Mouse (Mus musculus) lung, adult 2 months (tissue): ENCODE measurements at regions not wholly inside any gene's neighbourhood (a gene's known extent, or its start where the extent isn't known, plus 50 kb on each side); places are given as distances from the start of the nearest gene placed in this dataset.

ENCODE experiments used
- DNase-seq: peaks from one replicate; pipeline ENCODE4 v3.0.0; 2022
- H3K4me1 ChIP-seq: fragments of 200-500 bp; 2 replicates; pipeline ENCODE4 v1.6.1; 2011; ENCODE audit warnings: low read length; ENCODE audit not compliant: control insufficient read depth, insufficient read depth
- H3K4me3 ChIP-seq: fragments of 200-500 bp; replicated peaks from 2 replicates; pipeline ENCODE3; 2011; ENCODE audit warnings: low read depth, mild to moderate bottlenecking, control low read depth, low read length; ENCODE audit errors: extremely low read depth
- CTCF ChIP-seq: fragments of 200-500 bp; IDR thresholded peaks from 2 replicates; pipeline ENCODE4 v1.5.1; 2011; ENCODE audit warnings: mild to moderate bottlenecking, low read length, control low read depth; ENCODE audit not compliant: insufficient read depth
- POLR2A ChIP-seq: fragments of 200-500 bp; IDR thresholded peaks from 2 replicates; pipeline ENCODE4 v1.6.1; 2011; ENCODE audit warnings: low read depth, mild to moderate bottlenecking, control low read depth, low read length, borderline replicate concordance; ENCODE audit errors: extremely low read depth
- WGBS: fragments of 180-500 bp; shearing (Covaris S2); methylation state at CpG from one replicate; pipeline ENCODE4 v1.1.7; 2018; 5-methylcytosine and 5-hydroxymethylcytosine counted together

DNA sequence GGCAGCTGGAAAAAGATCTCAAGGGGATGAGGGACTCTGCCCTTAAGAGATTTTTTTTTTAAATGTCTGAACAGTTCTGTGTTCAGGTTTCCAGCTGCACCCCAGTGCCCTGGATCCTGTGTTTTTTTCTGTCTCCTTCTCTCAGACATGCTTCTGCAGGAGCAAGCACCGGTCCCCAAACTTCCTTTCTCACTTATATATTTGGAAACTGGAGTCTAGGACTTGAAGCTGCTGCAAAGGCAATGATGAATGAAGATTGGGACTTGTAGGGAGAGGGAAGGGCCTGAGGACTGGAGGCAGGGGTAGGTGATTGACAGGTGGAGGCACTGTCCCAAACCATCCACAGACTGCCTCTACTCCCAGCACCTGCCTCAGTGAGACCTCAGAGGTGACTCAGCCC lies 255.5 kb upstream of the Cdh5 start:
- H3K4me1 ChIP-seq = no peaks in the 10 kb centered on the region
- no peak for TF ChIP-seq POLR2A
- no peak for DNase-seq
- 64% methylated on average over 1 of the region's 1 CpGs for WGBS
- H3K4me3 ChIP-seq = no peak overlapping the region

DNA sequence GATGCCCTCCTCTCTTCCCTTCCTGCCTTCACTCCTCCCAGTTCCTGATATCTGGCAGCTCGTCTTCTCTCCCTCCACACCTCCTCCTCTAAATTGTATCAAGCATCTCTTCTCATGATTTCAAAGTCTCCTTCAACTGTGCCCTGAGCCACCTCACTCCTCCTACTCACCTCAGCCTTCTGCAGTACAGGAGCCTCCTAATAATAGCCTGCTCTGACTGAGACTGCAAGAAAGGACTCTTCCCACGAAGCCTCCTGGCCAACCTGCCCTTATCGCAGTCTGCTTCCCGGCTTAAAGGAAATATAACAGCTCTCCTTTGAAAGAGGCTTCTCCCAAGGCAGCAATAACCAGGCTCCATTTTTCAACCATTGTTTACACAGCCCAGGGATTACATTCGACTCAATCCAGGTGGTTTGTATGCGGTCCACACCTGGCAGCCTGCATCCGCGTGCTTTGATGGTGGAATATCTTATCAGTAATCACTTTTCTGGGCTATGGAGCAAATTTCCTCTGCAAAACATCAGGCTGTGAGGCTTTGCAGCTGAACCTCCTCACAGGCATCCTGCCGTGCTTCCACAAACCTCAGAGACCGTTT lies 254.9 kb upstream of the Cdh5 start:
- no peak for DNase-seq
- 21% methylated on average over 10 of the region's 10 CpGs for WGBS

DNA sequence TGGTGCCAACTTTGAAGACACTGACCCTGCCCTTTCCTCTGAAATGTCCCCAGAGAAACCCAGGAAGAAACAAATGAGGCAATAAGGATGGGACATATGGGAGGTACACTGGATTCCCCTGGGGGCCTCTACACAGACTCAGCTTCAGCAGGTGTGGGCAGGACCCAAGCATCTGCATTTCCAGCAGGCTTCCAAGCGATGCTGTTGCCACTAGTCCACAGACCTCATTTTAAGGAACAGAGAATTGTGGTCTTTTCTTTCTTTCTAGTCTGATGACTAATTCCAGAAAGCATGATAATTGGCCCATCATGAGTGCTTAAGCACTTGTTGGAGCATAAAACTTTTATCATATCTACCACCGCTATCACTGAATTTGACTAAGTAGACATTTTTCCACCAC lies 251.6 kb upstream of the Cdh5 start:
- 97% methylated on average over 2 of the region's 2 CpGs for WGBS
- no peak for DNase-seq
- H3K4me3 ChIP-seq = no peak overlapping the region
- no peak for TF ChIP-seq POLR2A
- no peak for TF ChIP-seq CTCF
- no peaks in the 10 kb centered on the region for H3K4me1 ChIP-seq

More for the DNA sequence above, 254.9 kb upstream of the Cdh5 start:
- Histone ChIP-seq H3K4me3 (no peak overlapping the region), H3K4me1 (no peaks in the 10 kb centered on the region)
- no peak for TF ChIP-seq POLR2A
- no peak for TF ChIP-seq CTCF

DNA sequence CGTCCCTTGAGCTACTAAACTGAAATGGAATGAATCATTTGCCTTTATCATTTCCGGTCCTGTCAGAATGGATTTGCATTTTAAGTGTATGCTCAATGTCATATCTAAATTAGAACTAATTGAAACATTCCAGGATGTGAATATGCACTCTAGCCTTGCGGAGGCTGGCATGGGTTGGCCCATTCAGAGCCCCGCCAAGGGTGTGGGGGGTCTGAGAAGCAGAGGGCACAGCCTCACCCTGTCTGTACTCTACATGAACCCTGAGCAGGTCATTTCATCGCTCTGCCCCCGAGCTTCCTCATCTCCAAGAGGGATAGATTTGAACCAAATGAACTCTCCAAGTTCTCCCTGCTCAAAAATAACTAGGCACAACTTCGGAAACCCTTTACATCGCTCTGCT lies 250.1 kb upstream of the Cdh5 start:
- TF ChIP-seq POLR2A (no peak), CTCF (no peak)
- DNase-seq = no peak
- WGBS = 82% methylated on average over 8 of the region's 8 CpGs
- Histone ChIP-seq H3K4me3 (no peak overlapping the region), H3K4me1 (no peaks in the 10 kb centered on the region)

DNA sequence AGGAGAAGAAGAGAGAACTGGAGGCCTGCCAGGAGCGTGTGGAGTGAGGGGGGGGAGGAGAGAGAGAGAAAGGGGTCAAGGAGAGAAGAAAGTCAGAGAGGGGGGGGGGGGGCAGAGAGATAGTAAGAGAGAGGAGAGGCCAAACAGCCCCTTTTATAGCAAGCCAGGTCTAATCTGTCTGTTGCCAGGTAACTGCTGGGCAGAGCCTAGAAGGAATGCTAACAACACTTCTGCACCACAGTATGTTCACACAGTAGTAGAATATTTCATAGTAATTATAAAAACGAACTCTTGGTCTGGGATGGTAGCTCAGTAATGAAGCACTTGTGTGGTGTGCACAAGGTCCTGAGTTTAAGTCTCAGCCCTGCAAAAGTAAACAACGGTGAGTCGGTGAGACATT lies 248.4 kb upstream of the Cdh5 start:
- H3K4me3 ChIP-seq = no peak overlapping the region

DNA sequence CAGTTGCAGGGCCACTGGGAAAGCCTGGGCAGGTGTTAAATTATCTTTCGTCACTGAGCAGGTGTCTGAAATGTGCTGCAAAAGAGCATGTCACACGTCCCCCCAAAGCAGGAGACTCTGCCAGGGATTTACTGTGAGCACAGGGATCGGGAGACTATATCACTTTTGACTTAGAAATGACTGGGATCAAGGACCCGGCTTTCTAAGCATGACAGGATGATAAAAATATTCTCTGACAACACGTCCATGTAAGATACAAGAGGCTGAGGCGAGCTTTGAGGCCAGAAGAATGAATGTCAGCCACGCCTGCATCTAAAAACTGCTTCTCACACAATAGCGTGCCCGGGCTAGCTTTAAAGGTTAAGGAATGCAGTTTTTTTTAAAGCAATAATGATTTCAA lies 246.1 kb upstream of the Cdh5 start:
- 56% methylated on average over 9 of the region's 9 CpGs for WGBS
- TF ChIP-seq POLR2A (no peak), CTCF (no peak)
- no peak for DNase-seq
- no peaks in the 10 kb centered on the region for H3K4me1 ChIP-seq
- H3K4me3 ChIP-seq = no peak overlapping the region

More for the DNA sequence above, 248.4 kb upstream of the Cdh5 start:
- 60% methylated on average over 4 of the region's 4 CpGs for WGBS
- TF ChIP-seq CTCF (no peak), POLR2A (no peak)
- H3K4me1 ChIP-seq = no peaks in the 10 kb centered on the region
- no peak for DNase-seq

DNA sequence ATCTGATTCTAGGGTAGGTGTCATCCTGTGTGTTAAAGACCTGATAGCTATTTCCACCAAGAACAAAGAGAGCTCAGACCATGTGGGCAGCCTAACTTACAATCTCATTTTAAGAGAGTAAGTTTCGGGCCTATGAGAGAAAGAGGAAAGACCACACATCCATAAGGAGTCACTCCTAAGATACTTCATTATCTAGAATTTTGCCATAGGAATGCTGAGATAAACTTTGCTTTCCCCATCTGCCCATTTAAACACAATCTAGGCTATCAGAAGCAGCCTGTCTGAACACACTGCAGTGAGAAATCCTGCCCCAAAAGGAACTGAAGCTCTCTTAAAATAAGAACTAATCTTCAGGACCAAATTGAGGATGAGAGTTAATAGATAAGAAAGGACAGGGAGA lies 242.3 kb upstream of the Cdh5 start:
- Histone ChIP-seq H3K4me1 (no peaks in the 10 kb centered on the region), H3K4me3 (no peak overlapping the region)
- 84% methylated on average over 1 of the region's 1 CpGs for WGBS
- TF ChIP-seq POLR2A = no peak
- TF ChIP-seq CTCF = no peak
- DNase-seq = no peak

DNA sequence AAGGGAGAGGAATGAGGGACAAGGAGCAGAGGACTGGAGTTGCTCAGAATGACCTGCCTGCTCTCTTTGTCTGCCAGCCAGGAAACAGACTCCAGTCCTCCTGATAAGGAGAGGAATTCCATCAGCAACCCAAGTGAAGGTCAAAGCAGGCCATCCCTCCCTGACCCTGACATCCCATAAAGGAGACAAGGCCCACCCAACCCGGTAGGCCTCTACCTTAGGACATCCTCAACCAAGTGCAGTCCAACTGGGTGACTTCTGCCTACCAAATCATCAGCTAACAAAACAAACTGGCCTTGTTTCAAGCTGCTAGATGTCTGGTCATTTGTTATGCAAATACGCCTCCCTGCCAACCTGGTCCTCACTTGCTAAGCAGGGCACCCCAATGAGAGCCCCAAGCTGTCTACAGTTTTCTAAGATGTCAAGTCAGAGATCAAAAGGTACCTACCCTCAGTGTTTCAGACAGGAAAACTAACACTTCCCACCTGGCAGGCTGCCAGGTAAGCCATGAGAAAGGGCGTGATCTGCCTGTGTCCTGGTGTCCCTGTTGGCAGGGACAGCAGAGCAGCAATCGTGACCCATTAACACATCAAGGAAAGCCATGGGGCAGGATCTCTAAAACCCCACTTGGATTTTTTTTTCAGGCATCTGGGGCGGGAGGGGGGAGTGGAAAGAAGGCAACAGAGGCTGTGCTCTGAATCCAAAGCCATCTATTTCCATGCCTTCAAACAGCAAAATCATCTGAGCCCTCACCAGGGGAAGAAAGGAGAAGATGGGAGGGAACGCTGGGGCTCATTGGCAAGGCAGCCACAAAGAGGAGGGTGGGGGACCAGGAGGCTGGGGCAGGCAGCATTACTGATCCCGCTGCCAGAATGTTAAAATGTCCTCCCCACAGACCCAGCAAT lies 227.6 kb upstream of the Cdh5 start:
- H3K4me1 ChIP-seq = no peaks in the 10 kb centered on the region; the same call in 1 of the 2 replicates
- no peak for DNase-seq
- WGBS = 39% methylated on average over 7 of the region's 7 CpGs
- no peak overlapping the region for H3K4me3 ChIP-seq
- TF ChIP-seq POLR2A = no peak
- no peak for TF ChIP-seq CTCF

DNA sequence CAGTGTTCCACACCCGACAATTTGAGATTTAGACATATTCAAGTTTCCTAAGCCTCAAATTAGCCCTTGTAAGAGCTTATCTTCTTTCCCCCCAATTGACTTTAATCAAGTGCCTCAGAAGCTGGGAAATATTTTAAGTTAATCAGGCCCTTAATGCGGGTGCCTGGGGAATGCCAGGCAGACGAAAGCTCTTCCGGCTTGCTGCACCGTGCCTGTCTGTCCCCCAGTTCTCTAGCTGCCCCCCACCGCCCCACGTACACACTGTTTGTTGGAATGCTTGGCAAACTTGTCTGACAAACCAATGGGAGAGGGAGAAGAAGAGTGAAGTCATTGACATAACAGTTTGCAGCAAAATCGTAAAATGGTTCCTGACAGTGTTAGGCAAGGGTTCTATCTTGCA lies 226.9 kb upstream of the Cdh5 start:
- WGBS = 55% methylated on average over 8 of the region's 8 CpGs
- Histone ChIP-seq H3K4me3 (no peak overlapping the region), H3K4me1 (no peaks in the 10 kb centered on the region; the same call in 1 of the 2 replicates)
- no peak for DNase-seq
- TF ChIP-seq POLR2A (no peak), CTCF (no peak)

DNA sequence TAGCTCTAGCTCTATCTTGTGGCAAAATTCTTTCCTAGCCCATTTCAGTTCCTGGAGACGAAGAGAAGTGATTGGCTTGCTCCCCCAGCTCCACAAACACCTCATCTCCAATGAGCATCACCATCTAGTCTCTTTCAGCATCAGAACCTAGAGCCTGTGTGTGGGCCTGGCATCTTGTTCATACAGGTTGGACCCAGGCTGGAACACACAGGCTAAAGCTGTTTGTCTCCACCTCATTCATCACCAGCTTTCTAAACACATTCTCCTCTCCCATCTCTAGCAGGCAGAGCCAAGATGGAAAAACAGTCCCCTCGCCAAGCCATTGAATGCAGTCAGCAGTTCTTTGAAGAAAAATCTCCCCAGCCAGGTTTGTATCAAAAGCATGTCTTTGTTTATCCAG lies 221.9 kb upstream of the Cdh5 start:
- H3K4me1 ChIP-seq = peaks cover 2% of the 10 kb centered on the region; the same call in 1 of the 2 replicates
- H3K4me3 ChIP-seq = no peak overlapping the region
- no peak for TF ChIP-seq CTCF
- TF ChIP-seq POLR2A = no peak
- DNase-seq = no peak
- WGBS = 68% methylated on average over 2 of the region's 2 CpGs
